Mouse (Mus musculus): Measurements from ENCODE around the gene Robo2. TPM values are rescaled to one million over a fixed set of nuclear protein-coding genes. Genes with fewer than 3 reads are reported as not detected.

Gene Robo2
- not detected for total RNA-seq (2023)

GRCm38 (mm10) chr16:74411481-74412251 is at the start of gene Robo2:
TSS of gene Robo2 (minus strand) at chr16:74411825.

